Mouse (Mus musculus): Measurements from ENCODE around the gene Stx1b. TPM values are rescaled to one million over a fixed set of nuclear protein-coding genes. Genes with fewer than 3 reads are reported as not detected.

The Stx1b gene
- polyA plus RNA-seq, 1 experiment from 2014 or later, result 10.0 TPM

DNA sequence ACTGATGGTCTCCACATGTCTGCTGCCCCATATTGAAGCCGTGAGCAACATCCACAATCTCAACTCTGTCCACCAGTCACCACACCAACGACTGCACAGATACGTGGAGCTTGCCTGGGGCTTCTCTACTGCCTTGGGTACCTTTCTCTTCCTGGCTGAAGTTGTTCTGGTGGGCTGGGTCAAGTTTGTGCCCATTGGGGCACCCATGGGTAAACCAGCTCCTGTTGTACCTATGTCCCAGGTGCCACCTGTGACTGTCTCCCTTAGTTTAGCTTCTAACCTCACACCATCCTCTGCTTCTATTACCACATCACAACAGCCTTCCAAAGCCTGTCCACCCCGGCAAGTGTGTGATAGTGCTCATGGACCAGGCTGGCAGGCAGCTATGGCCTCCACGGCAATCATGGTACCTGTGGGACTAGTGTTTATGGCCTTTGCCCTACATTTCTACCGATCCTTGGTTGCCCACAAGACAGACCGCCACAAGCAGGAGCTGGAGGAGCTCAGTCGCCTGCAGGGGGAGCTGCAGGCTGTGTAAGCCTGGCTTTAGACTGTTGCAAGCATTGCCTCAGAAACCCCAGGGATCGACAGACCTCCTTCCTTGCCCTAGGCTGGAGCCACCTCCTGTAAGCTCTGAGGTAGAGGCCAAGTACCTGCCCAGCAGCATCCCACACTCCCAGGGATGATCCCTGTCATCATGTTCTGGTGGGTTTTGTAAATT is 50.5 kb downstream of the Stx1b start:
- 0 out of 2 replicates have a peak, but pooled peaks cover 3% of the 10 kb centered on the region for H3K36me3 ChIP-seq
- H3K9ac ChIP-seq, result no peak overlapping the region
- H3K27ac ChIP-seq, result 0 out of 2 replicates have a peak overlapping the region, but pooled peaks have one; percentile 6
- no peak overlapping the region for H3K4me2 ChIP-seq (replicated peaks)
- H3K4me1 ChIP-seq, result peaks cover 23% of the 10 kb centered on the region
- WGBS, result 42% methylated on average over 9 of the region's 9 CpGs
- H3K9me3 ChIP-seq, result no peaks in the 10 kb centered on the region
- H3K27me3 ChIP-seq, result no peaks in the 10 kb centered on the region
- no peak for ATAC-seq (ENCODE audit: insufficient number of reproducible peaks, insufficient read depth, low FRiP score, low TSS enrichment)
- H3K4me3 ChIP-seq, result no peak overlapping the region

DNA sequence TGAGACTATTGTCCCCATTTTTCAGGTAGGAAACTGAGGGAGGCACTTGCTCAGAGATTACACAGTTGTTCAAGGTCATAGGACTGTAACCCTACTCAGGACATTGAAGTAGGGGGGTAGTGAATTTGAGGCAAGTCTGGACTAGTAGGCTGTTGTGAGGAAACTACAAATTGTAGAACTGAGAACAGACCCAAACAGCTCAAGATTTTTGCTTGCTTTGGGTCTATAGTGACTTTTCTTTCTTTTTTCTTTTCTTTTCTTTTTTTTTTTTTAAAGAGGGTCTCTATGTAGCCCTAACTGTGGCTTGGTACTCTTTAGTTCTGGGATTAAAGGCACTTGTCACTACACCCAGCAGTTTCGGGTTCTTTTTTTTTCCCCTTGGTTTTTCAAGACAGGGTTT is 51.8 kb downstream of the Stx1b start:
- Histone ChIP-seq H3K36me3 (peaks cover 7% of the 10 kb centered on the region), H3K9me3 (no peaks in the 10 kb centered on the region), H3K27ac (no peak overlapping the region), H3K4me3 (no peak overlapping the region), H3K9ac (no peak overlapping the region), H3K27me3 (no peaks in the 10 kb centered on the region), H3K4me1 (peaks cover 25% of the 10 kb centered on the region), H3K4me2 (replicated peaks) (no peak overlapping the region)
- no peak for ATAC-seq (ENCODE audit: insufficient number of reproducible peaks, insufficient read depth, low FRiP score, low TSS enrichment)
- WGBS, result 93% methylated on average over 1 of the region's 1 CpGs

- 86% methylated on average over 3 of the region's 3 CpGs for WGBS
- no peaks in the 10 kb centered on the region for H3K27me3 ChIP-seq
- no peak overlapping the region; the same call in 1 of the 2 replicates for H3K9ac ChIP-seq
- ATAC-seq (ENCODE audit: insufficient number of reproducible peaks, insufficient read depth, low FRiP score, low TSS enrichment), result no peak
- H3K4me2 ChIP-seq (replicated peaks), result no peak overlapping the region
- H3K4me3 ChIP-seq, result no peak overlapping the region
- no peak overlapping the region for H3K27ac ChIP-seq
- peaks cover 12% of the 10 kb centered on the region for H3K36me3 ChIP-seq
- peaks cover 25% of the 10 kb centered on the region for H3K4me1 ChIP-seq
- H3K9me3 ChIP-seq, result no peaks in the 10 kb centered on the region
Measured at GRCm38 (mm10) chr7:127772080-127772479, 52.3 kb downstream of the Stx1b start.

GRCm38 (mm10) chr7:127771262-127771661 is 53.1 kb downstream of the Stx1b start:
- ATAC-seq (ENCODE audit: insufficient number of reproducible peaks, insufficient read depth, low FRiP score, low TSS enrichment), result no peak
- Histone ChIP-seq H3K4me3 (no peak overlapping the region), H3K9ac (0 out of 2 replicates have a peak overlapping the region, but pooled peaks have one; percentile 80), H3K36me3 (peaks cover 17% of the 10 kb centered on the region), H3K27ac (no peak overlapping the region), H3K4me1 (peaks cover 25% of the 10 kb centered on the region), H3K27me3 (no peaks in the 10 kb centered on the region), H3K9me3 (no peaks in the 10 kb centered on the region), H3K4me2 (replicated peaks) (peak overlapping the region; percentile 88)
- WGBS, result 72% methylated on average over 5 of the region's 5 CpGs

- Histone ChIP-seq H3K27ac (peak overlapping the region; percentile 93), H3K9me3 (no peaks in the 10 kb centered on the region), H3K4me3 (peak overlapping the region; percentile 64), H3K4me2 (replicated peaks) (peak overlapping the region; percentile 88), H3K9ac (peak overlapping the region; percentile 80), H3K36me3 (peaks cover 27% of the 10 kb centered on the region), H3K27me3 (no peaks in the 10 kb centered on the region), H3K4me1 (peaks cover 25% of the 10 kb centered on the region)
- 2% methylated on average over 27 of the region's 27 CpGs for WGBS
- peak; percentile 38 for ATAC-seq (ENCODE audit: insufficient number of reproducible peaks, insufficient read depth, low FRiP score, low TSS enrichment)
Measured at GRCm38 (mm10) chr7:127770039-127770905, 54.1 kb downstream of the Stx1b start.

GRCm38 (mm10) chr7:127769651-127770038 is 54.7 kb downstream of the Stx1b start, which contains the start of gene Orai3:
Gene Orai3 (plus strand): TSS chr7:127769815.
- Histone ChIP-seq H3K27ac (peak within 1 kb of the TSS; percentile 93), H3K4me1 (peaks cover 25% of the 10 kb centered on the region), H3K9ac (peak within 1 kb of the TSS; percentile 80), H3K4me3 (peak within 1 kb of the TSS; percentile 64), H3K36me3 (peaks cover 33% of the 10 kb centered on the region), H3K4me2 (replicated peaks) (peak within 1 kb of the TSS; percentile 88), H3K27me3 (no peaks in the 10 kb centered on the region), H3K9me3 (no peaks in the 10 kb centered on the region)
- ATAC-seq (ENCODE audit: insufficient number of reproducible peaks, insufficient read depth, low FRiP score, low TSS enrichment), result peak; percentile 54
- under 1% methylated on average over 24 of the region's 24 CpGs for WGBS

- Histone ChIP-seq H3K4me3 (peak overlapping the region; percentile 64), H3K4me2 (replicated peaks) (peak overlapping the region; percentile 88), H3K27me3 (no peaks in the 10 kb centered on the region), H3K9me3 (no peaks in the 10 kb centered on the region), H3K36me3 (peaks cover 39% of the 10 kb centered on the region), H3K27ac (peak overlapping the region; percentile 93), H3K4me1 (peaks cover 25% of the 10 kb centered on the region), H3K9ac (peak overlapping the region; percentile 80)
- 1% methylated on average over 16 of the region's 16 CpGs for WGBS
- ATAC-seq (ENCODE audit: insufficient number of reproducible peaks, insufficient read depth, low FRiP score, low TSS enrichment), result peak; percentile 80
Measured at GRCm38 (mm10) chr7:127768997-127769593, 55.3 kb downstream of the Stx1b start.

DNA sequence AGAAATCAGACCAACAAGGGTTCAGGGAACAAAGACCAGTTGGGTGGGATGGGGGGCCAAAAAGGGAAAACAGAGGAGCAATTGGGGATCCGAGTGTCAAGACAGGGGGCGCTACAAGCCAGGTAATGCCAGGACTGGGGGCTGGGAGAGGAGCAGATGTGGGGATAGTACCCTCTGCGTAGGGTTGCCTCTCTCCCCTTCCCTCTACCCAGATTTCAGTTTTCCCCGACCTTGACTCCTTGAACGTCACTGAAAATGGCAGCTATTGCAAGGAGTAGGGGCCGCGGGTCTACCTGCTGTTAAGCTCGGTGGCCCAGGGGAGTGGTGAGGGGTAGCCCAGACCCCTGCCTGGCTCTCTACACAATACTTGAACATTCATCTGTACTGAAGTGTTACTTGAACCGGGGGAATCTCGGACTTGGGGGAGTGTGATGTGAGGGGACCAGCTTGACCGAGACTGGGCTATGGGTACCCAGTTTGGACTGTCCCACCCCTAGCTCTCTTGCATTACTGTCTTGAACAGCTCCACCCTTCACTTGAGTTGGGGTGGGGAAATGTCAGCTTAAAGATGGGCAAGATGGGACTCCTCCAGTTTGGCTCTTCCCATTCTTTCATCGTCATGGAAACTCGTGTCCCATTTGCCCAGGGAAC is 55.9 kb downstream of the Stx1b start:
- peaks cover 25% of the 10 kb centered on the region for H3K4me1 ChIP-seq
- H3K36me3 ChIP-seq, result peaks cover 45% of the 10 kb centered on the region
- peak overlapping the region; percentile 64; the same call in 1 of the 2 replicates for H3K4me3 ChIP-seq
- H3K27ac ChIP-seq, result peak overlapping the region; percentile 63
- WGBS, result 46% methylated on average over 13 of the region's 13 CpGs
- H3K9me3 ChIP-seq, result no peaks in the 10 kb centered on the region
- H3K4me2 ChIP-seq (replicated peaks), result peak overlapping the region; percentile 88
- no peaks in the 10 kb centered on the region for H3K27me3 ChIP-seq
- H3K9ac ChIP-seq, result no peak overlapping the region
- ATAC-seq (ENCODE audit: insufficient number of reproducible peaks, insufficient read depth, low FRiP score, low TSS enrichment), result peak; percentile 43

DNA sequence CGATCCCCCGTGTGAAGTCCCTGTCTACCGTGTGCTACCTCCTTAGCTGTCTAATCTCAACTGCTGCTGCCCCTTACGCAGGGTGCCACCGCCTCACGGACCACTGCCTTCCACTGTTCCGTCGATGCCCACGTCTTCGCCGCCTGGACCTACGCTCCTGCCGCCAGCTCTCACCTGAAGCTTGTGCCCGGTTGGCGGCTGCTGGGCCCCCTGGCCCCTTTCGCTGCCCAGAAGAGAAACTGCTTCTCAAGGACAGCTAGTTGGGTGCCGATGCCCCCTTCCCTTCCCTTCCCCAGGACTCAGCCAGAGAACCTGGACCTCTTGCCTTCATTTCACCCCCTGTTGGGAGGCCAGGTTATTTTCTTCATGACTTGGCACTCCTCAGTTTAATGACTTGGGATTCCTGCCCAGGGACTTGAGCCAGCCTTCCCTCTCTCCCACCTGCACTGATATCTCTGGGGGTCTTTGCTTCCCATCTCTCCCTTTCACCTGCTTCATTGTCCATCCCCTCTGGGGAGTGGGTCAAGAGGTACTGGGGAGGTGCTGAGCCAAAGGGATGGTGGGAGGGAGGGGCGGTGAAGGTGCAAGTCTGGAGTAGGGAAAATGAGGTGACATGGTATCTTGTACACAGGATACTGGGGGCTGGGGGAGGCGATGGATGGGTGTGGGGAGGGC is 56.5 kb downstream of the Stx1b start:
- peaks cover 50% of the 10 kb centered on the region for H3K36me3 ChIP-seq
- H3K9ac ChIP-seq, result no peak overlapping the region
- 90% methylated on average over 19 of the region's 19 CpGs for WGBS

DNA sequence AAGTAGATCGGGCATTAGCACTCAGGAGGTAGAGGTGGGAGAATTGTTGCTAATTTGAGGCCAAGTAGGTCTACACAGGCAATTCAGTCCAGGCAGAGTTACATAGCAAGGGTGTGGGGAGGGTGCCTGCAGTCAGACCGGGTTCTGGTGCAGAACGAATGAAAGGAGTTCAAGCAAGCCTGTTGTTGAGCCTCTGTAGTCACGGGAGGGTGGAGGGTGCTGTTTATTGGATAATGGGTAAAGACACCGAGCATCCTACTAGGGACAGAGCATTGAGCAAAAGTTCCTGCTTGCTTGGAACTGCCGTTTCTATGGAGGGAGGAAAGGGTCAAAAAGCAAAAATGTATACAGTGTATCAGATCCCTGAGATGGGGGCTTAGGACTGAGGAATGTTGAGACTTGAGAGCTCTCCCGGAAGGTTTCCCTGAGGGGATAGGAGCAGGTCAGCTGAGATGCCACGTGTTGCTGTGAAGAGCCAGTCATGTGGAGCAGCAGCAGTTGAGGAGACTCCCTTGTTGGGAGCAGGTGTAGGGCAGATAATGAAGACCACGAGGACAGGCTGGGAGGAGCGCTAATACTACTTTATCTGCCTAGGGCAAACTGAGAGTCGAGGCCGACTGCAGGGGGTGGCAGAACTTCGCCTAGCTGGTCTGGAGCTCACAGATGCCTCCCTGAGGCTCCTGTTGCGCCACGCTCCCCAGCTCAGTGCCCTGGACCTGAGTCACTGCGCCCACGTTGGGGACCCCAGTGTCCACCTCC is 57.3 kb downstream of the Stx1b start:
- H3K4me3 ChIP-seq, result no peak overlapping the region
- no peak for ATAC-seq (ENCODE audit: insufficient number of reproducible peaks, insufficient read depth, low FRiP score, low TSS enrichment)
- H3K4me2 ChIP-seq (replicated peaks), result no peak overlapping the region
- H3K36me3 ChIP-seq, result peaks cover 56% of the 10 kb centered on the region
- H3K9ac ChIP-seq, result no peak overlapping the region
- no peak overlapping the region for H3K27ac ChIP-seq
- H3K4me1 ChIP-seq, result peaks cover 25% of the 10 kb centered on the region
- WGBS, result 79% methylated on average over 17 of the region's 17 CpGs
- H3K27me3 ChIP-seq, result no peaks in the 10 kb centered on the region
- no peaks in the 10 kb centered on the region for H3K9me3 ChIP-seq

More for the DNA sequence above, 56.5 kb downstream of the Stx1b start:
- Histone ChIP-seq H3K9me3 (no peaks in the 10 kb centered on the region), H3K4me2 (replicated peaks) (no peak overlapping the region; the same call in 1 of the 2 replicates), H3K27ac (peak overlapping the region; percentile 63), H3K4me1 (peaks cover 25% of the 10 kb centered on the region), H3K4me3 (no peak overlapping the region), H3K27me3 (no peaks in the 10 kb centered on the region)
- no peak for ATAC-seq (ENCODE audit: insufficient number of reproducible peaks, insufficient read depth, low FRiP score, low TSS enrichment)

Measured in embryonic facial prominence, embryonic 12.5 days (tissue).